Mouse (Mus musculus): ENCODE measurements around the gene Scp2. TPM values are rescaled to one million over a fixed set of nuclear protein-coding genes. Genes with fewer than 3 reads are reported as not detected.
A peak's percentile ranks its signal among the peaks of the same experiment; 100 is the strongest.

Gene Scp2
- polyA plus RNA-seq, 1 experiment from 2014 or later = 225 TPM

DNA sequence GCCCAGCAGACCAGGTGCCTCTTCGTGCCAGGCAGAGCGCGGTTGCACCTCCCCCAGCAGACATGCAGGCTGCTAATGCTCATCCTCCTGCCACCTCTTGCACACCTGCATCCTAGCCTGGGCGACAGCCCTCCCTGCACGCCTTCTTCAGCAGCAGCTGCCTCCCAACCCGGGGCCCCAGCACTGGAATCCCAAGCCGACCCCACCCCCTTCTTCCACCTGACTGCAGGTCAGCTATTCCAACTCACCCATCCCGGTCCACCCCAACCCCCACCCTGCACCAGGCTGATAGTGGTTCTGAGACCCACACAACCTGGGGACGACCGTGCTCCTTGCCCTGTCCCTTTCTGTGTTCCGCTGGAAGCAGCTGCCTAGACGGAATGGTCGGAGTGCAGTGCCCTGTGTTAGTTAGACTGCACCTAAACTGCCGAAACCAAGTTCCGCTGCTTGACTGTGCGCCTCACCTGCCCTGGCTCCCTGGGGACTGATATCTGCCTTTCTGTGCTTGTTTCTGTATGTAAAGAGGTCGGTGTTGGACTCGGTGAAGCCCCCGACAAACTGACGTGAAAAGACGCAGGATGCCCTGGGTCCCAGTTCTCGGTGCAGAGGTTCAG is 113.8 kb downstream of the Scp2 start:
- peak overlapping the region; percentile 100 for H3K4me2 ChIP-seq
- no peak for ATAC-seq (ENCODE audit: low FRiP score)
- WGBS = 4% methylated on average over 22 of the region's 22 CpGs
- peaks cover 48% of the 10 kb centered on the region for H3K27me3 ChIP-seq (replicated peaks)
- H3K27ac ChIP-seq (replicated peaks) = no peak overlapping the region
- peak overlapping the region; percentile 58 for H3K4me3 ChIP-seq (replicated peaks)
- peaks cover 20% of the 10 kb centered on the region for H3K4me1 ChIP-seq
- H3K9me3 ChIP-seq (replicated peaks) = no peaks in the 10 kb centered on the region
- H3K36me3 ChIP-seq = no peaks in the 10 kb centered on the region
- H3K9ac ChIP-seq (replicated peaks) = peak overlapping the region; percentile 58

DNA sequence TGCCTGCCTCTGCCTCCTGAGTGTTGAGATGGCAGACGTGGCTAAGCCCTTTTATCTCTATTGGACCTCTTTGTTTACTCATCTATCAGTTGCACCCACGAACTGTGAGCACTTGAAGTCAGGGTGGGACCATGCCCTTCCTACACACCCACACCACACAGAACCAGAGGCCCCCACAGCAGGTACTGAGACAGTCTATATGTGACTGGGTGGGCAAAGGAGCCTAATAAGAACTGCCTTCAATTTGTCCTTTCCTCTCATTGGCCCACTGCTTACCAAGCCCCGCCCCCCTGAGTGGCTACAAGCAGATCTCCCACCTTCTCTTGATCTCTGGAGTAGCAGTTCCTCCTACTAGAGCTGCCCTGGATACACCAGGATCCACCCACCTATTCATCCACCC is 118.6 kb downstream of the Scp2 start:
- H3K4me3 ChIP-seq (replicated peaks) = no peak overlapping the region
- H3K9ac ChIP-seq (replicated peaks) = no peak overlapping the region
- peaks cover 7% of the 10 kb centered on the region for H3K4me1 ChIP-seq
- no peak overlapping the region for H3K27ac ChIP-seq (replicated peaks)
- H3K27me3 ChIP-seq (replicated peaks) = peaks cover 23% of the 10 kb centered on the region
- no peak overlapping the region for H3K4me2 ChIP-seq
- H3K9me3 ChIP-seq (replicated peaks) = no peaks in the 10 kb centered on the region
- ATAC-seq (ENCODE audit: low FRiP score) = no peak
- 39% methylated on average over 3 of the region's 3 CpGs for WGBS
- no peaks in the 10 kb centered on the region for H3K36me3 ChIP-seq

DNA sequence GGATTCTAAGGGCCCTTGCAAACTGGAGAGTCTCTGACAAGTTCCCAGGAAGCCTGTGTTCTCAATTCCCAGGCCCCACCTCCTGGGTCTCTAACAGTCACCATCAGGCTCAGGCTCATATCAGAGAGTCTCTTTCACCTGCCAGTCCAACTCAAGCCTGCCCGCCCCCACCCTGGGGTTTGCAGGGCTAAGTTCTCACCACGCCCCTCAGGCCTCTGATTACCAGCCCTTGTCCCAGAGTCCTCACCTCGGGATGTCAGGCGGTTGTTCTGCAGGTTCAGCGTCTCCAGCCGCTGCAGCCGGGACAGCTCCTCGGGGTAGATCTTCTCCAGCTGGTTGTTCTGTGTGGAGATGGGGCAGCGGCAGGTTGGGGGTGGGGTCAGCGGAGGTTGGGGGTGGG is 119.5 kb downstream of the Scp2 start:
- no peak overlapping the region for H3K27ac ChIP-seq (replicated peaks)
- H3K9me3 ChIP-seq (replicated peaks) = no peaks in the 10 kb centered on the region
- H3K36me3 ChIP-seq = no peaks in the 10 kb centered on the region
- H3K27me3 ChIP-seq (replicated peaks) = peaks cover 14% of the 10 kb centered on the region
- no peak overlapping the region for H3K4me2 ChIP-seq
- H3K4me3 ChIP-seq (replicated peaks) = no peak overlapping the region
- no peak overlapping the region for H3K9ac ChIP-seq (replicated peaks)
- ATAC-seq (ENCODE audit: low FRiP score) = no peak
- WGBS = 5% methylated on average over 10 of the region's 10 CpGs
- H3K4me1 ChIP-seq = no peaks in the 10 kb centered on the region

DNA sequence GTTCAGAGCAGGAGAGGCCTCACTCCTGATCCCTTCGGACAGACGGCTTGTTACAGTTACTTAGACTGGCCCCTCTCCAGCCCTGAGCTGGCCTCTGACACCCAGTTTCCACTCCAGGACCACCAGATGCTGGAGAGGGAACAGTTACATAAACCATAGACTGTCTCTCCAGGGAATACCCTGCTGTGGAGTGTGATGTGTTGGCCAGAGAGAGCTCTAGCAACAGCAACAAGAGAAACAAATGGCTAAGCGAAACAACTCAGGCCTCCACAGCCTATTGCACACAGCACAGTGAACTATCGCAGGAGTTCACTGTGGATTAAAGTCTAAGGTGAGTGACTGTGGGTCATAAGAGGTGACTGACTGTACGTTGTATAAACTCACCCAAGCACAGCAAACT is 120.2 kb downstream of the Scp2 start:
- H3K36me3 ChIP-seq = no peaks in the 10 kb centered on the region
- WGBS = 68% methylated on average over 5 of the region's 5 CpGs
- H3K9ac ChIP-seq (replicated peaks) = no peak overlapping the region
- H3K27me3 ChIP-seq (replicated peaks) = peaks cover 8% of the 10 kb centered on the region
- ATAC-seq (ENCODE audit: low FRiP score) = no peak
- no peaks in the 10 kb centered on the region for H3K9me3 ChIP-seq (replicated peaks)
- no peaks in the 10 kb centered on the region for H3K4me1 ChIP-seq
- H3K4me2 ChIP-seq = no peak overlapping the region
- no peak overlapping the region for H3K4me3 ChIP-seq (replicated peaks)
- H3K27ac ChIP-seq (replicated peaks) = no peak overlapping the region

DNA sequence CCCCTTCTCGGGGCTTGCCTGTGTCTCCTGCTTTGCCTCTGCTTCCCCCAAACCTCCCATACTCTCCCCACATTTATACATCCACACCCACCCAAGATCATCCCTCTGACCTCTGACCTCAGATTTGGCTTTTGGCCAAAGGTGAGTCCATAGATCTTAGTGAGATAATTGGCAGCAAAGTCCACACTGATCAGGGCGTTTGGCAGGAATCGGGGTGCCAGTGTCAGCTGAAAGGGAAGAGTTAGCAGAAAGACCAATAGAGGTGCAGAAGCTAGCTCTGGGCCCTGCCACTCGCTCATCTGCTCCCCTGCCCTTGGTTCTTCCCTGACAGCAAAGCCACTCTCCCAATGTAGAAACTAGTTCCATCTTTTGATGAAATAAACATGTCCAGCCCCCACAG is 121.6 kb downstream of the Scp2 start:
- 91% methylated on average over 4 of the region's 4 CpGs for WGBS
- Histone ChIP-seq H3K36me3 (no peaks in the 10 kb centered on the region), H3K27me3 (replicated peaks) (no peaks in the 10 kb centered on the region; the same call in 1 of the 2 replicates), H3K4me1 (no peaks in the 10 kb centered on the region), H3K27ac (replicated peaks) (no peak overlapping the region), H3K9ac (replicated peaks) (no peak overlapping the region), H3K4me3 (replicated peaks) (no peak overlapping the region), H3K4me2 (no peak overlapping the region), H3K9me3 (replicated peaks) (no peaks in the 10 kb centered on the region)
- ATAC-seq (ENCODE audit: low FRiP score) = no peak

DNA sequence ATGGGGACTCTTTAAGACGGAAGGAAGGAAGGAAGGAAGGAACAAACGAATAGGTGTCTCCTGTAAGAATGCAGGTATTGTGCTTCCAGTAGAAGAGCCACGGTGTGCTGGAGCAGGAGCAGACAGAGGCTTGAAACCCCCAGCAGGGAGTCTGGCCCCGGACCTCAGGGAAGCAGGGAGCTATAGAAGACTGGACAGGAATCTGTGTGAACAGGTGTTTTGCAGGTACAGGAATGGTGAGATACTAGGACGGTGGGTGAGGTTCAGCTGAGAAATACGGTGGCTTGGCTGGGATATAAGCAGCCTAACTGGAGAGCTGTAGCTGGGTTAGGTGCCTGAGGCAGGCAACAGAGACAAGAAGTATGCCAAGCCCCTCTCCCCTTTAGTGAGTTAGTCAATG is 124.6 kb downstream of the Scp2 start:
- H3K4me1 ChIP-seq = no peaks in the 10 kb centered on the region
- no peaks in the 10 kb centered on the region for H3K27me3 ChIP-seq (replicated peaks)
- no peaks in the 10 kb centered on the region for H3K9me3 ChIP-seq (replicated peaks)
- WGBS = 89% methylated on average over 6 of the region's 6 CpGs
- H3K4me3 ChIP-seq (replicated peaks) = no peak overlapping the region
- H3K27ac ChIP-seq (replicated peaks) = no peak overlapping the region
- no peak overlapping the region for H3K4me2 ChIP-seq
- H3K9ac ChIP-seq (replicated peaks) = no peak overlapping the region
- no peak for ATAC-seq (ENCODE audit: low FRiP score)
- H3K36me3 ChIP-seq = no peaks in the 10 kb centered on the region

DNA sequence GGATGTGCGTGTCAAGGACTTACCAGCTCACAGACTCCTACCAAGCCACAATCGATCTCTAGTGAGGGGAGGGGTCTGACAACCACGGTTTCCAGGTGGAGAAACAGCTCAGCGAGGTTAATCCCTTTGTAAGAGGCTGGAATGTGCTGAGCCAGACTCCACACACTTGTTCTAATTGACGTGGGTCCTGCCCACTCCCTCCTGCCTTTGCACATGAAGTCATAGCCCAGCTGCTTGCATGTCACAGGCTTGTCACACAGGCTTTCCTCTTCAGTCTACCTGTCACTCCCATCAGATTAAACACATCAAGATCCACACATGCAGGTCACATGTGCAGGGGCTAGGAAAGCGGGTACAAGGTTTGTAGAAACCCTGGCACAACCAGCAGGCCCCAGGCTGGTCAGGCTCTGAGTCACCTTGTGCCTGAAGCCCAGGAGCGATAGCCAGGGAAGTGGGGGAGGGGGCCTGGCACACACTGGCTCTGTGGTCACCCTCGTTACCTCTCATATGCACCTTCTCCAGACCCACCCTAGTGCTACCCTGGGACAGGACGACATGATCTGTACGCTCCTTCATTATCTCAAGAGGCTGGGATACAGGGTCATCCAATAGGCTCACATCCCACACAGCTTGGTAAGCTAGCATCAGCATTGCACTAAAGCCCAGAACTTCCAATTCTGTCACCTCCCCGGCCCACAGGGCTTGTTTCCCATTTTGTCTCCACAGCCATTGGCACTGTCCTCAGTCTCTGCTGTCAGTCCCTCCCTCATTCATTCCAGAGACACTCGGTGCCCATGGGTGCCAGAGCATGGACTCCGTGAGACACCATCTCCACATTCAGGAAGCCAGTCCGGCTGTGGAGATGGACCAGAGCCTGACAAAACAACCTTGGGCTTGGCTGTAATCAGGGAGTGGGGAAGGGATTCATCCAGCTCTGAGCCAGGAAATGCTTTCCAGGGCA is 125.6 kb downstream of the Scp2 start:
- no peaks in the 10 kb centered on the region for H3K27me3 ChIP-seq (replicated peaks)
- 63% methylated on average over 14 of the region's 14 CpGs for WGBS
- H3K4me1 ChIP-seq = no peaks in the 10 kb centered on the region
- no peak overlapping the region for H3K4me2 ChIP-seq
- no peak for ATAC-seq (ENCODE audit: low FRiP score)
- no peak overlapping the region for H3K9ac ChIP-seq (replicated peaks)
- H3K36me3 ChIP-seq = no peaks in the 10 kb centered on the region
- H3K9me3 ChIP-seq (replicated peaks) = no peaks in the 10 kb centered on the region
- H3K27ac ChIP-seq (replicated peaks) = no peak overlapping the region
- H3K4me3 ChIP-seq (replicated peaks) = no peak overlapping the region

DNA sequence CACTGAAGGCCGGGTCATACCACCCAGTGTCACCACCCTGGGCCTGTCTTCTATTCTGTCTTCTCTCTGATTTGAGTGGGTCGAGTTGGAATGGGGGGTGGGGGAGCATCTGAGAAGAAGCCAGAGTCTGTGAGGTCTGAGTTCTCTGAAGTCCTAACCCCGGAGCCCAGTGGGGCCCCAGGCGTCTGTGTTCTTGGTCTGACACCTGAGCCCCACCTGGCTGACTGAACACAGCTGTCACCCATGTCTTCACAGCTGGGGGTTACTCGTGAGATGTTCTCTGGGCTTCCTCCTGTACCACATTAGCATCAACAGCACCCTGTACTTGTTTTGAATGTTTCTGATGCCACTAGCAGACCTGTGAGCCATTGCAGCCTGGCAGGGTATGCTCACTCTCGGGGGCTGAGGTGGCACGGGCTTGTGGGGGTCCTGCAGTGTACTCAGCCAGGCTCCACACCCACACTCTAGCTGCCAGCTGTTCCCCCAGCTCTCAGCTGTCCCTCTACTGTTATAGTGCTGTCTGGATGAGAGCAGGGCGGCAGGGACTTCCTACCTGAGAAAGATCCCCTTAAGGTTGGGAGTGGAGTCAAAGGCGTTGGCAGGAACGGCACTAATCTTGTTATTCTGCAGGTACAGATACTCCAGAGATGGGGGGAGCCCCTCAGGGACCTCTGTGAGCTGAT is 126.4 kb downstream of the Scp2 start:
- Histone ChIP-seq H3K4me1 (no peaks in the 10 kb centered on the region), H3K27ac (replicated peaks) (no peak overlapping the region), H3K9me3 (replicated peaks) (no peaks in the 10 kb centered on the region), H3K27me3 (replicated peaks) (no peaks in the 10 kb centered on the region), H3K4me3 (replicated peaks) (no peak overlapping the region), H3K4me2 (no peak overlapping the region), H3K36me3 (no peaks in the 10 kb centered on the region), H3K9ac (replicated peaks) (no peak overlapping the region)
- WGBS = 73% methylated on average over 10 of the region's 10 CpGs
- no peak for ATAC-seq (ENCODE audit: low FRiP score)

DNA sequence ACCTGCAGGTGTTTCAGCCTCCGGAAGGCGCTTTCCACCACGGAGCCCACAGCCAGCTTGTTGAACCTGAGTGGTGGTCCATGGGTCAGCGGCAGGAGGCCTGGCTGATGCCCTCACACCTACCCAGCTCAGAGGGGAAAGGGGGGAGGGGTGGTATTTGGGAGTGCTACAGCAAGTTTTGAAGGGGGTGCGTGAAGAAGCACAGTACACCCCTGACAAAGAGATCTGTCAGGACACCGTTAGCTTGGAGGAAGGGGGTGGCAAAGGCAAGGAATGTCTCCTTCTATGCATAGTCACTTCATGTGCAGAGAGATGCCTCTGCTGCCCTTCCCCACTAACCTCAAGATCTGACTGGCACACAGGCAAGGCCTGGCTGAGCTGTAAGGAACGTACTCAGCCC is 127.0 kb downstream of the Scp2 start:
- no peak overlapping the region for H3K4me3 ChIP-seq (replicated peaks)
- 86% methylated on average over 7 of the region's 7 CpGs for WGBS
- no peaks in the 10 kb centered on the region for H3K4me1 ChIP-seq
- H3K9me3 ChIP-seq (replicated peaks) = no peaks in the 10 kb centered on the region
- ATAC-seq (ENCODE audit: low FRiP score) = no peak
- H3K36me3 ChIP-seq = no peaks in the 10 kb centered on the region
- no peak overlapping the region for H3K27ac ChIP-seq (replicated peaks)
- H3K9ac ChIP-seq (replicated peaks) = no peak overlapping the region
- no peaks in the 10 kb centered on the region for H3K27me3 ChIP-seq (replicated peaks)
- H3K4me2 ChIP-seq = no peak overlapping the region

DNA sequence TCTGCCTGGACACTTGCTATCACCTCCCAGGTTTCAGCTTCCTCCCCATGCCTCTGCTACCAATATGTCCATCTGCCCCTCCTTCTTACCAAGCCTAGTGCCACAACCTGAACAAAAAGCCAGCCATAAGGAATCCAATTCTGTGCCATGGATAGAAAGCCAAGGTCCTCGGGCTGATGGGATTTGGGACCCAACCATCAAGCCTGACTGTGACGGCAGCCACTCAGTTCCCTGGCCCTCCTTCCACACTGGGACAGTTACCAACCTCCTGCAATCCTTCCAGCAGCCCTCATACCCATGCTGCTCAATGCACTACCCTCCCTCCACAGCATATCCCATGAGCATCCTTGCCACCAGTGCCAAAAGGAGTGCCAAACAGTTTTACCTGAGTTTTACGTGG is 128.5 kb downstream of the Scp2 start:
- ATAC-seq (ENCODE audit: low FRiP score) = no peak
- H3K4me1 ChIP-seq = no peaks in the 10 kb centered on the region

DNA sequence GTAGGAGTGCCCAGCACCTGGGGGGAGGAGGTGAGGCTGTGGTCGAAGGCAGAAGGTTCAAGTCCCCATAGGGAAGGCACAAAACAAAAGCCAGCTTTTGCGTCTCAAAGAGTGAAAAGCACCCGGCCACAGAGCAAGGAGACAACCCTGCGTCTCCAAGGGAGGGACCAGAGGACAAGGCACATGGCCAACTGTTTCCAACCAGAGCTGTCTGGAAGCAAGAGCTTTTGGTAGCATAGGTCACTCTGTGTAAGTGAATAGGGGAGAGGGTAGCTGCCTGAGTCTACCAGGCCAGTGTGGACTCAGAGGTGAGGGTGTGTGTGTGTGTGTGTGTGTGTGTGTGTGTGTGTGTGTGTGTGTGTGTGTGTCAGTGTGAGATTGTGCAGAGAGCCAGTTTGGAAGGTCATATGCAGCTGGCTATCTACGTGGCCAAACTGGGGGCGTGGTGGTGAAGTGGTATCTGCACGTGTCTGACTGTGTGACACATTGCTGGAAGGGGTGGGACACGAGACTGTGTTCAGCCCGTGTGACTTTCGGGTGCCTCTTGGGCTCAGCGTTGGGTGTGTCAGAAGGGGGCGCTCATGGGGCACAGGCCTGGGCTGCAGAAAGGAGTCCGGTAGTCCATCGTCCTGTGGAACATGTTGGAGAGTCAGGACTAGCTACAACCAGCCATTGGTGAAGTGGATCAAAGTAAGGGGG is 129.6 kb downstream of the Scp2 start:
- Histone ChIP-seq H3K9me3 (replicated peaks) (no peaks in the 10 kb centered on the region), H3K36me3 (no peaks in the 10 kb centered on the region), H3K27ac (replicated peaks) (no peak overlapping the region), H3K27me3 (replicated peaks) (no peaks in the 10 kb centered on the region), H3K9ac (replicated peaks) (no peak overlapping the region), H3K4me3 (replicated peaks) (no peak overlapping the region), H3K4me2 (no peak overlapping the region), H3K4me1 (no peaks in the 10 kb centered on the region)
- no peak for ATAC-seq (ENCODE audit: low FRiP score)
- WGBS = 68% methylated on average over 14 of the region's 14 CpGs

More for the DNA sequence above, 128.5 kb downstream of the Scp2 start:
- Histone ChIP-seq H3K9ac (replicated peaks) (no peak overlapping the region), H3K9me3 (replicated peaks) (no peaks in the 10 kb centered on the region), H3K27ac (replicated peaks) (no peak overlapping the region), H3K4me2 (no peak overlapping the region), H3K27me3 (replicated peaks) (no peaks in the 10 kb centered on the region), H3K4me3 (replicated peaks) (no peak overlapping the region), H3K36me3 (no peaks in the 10 kb centered on the region)
- WGBS = 83% methylated on average over 3 of the region's 3 CpGs

All from neural tube, embryonic 15.5 days (tissue).